Mouse (Mus musculus) spleen, adult 12 weeks (tissue): ENCODE results near the gene Pbx2.
A peak's percentile ranks its signal among the peaks of the same experiment; 100 is the strongest.

Experiments used
- DNase-seq: peaks from one replicate; pipeline ENCODE4 v3.0.0; 2022; ENCODE audit warnings: low spot score

Pbx2 gene

DNA sequence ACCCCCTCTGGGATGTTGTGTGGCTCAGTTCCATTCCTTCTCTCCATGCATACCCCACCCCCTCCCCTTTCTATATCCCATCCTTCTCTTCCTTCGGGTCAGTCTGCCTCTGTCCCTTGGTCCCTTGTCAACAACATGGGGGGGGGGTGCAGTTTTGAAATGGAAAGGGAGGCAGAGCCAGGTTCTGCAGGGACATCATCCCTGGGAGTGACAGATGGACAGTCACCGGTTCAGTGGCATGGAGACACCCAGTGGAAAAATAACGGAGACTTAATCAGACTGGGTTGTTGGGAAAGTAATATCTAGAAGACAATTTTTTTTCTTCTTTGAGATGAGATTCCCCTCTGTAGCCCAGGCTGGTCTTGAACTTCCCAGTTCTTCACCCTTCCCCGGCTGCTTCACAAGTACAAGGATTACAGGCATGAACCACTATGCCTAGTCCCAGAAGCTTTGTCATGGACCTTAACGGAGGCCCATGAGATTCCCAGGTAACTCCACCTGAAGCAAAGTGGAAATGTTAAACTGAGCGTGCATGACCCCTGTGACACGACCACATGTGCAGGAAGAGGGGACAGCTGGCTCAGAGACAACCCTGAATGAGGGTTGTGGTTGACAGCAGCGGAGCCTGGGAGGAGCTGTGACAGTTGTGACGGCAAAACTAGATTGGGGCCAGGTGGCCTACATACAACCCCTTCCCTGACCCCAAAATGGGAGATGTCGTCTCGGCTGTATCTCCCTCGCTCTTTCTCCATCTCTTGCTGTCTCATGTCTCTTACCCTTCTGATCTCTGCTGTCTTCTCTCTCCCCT lies 38.9 kb downstream of the Pbx2 start:
- DNase-seq: no peak

DNA sequence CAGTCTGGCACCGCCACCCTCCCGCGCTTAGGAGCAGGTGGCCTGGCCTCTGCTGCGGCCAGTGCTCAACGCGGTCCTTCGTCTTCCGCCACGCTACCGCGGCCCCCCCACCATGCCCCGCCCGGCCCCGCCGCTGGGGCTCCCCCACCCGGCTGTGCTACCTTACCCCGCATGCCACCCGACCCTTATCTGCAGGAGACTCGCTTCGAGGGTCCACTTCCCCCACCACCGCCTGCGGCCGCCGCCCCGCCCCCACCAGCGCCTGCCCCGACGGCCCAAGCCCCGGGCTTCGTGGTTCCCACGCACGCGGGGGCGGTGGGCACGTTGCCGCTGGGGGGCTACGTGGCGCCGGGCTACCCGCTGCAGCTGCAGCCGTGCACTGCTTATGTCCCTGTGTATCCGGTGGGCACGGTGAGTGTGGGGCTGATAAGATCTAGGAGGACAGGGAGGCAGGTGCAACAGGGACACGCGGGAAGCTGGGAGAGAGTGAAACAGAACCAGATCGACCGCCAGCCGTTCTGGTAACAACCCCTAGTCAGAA lies 39.8 kb downstream of the Pbx2 start:
- no peak for DNase-seq

DNA sequence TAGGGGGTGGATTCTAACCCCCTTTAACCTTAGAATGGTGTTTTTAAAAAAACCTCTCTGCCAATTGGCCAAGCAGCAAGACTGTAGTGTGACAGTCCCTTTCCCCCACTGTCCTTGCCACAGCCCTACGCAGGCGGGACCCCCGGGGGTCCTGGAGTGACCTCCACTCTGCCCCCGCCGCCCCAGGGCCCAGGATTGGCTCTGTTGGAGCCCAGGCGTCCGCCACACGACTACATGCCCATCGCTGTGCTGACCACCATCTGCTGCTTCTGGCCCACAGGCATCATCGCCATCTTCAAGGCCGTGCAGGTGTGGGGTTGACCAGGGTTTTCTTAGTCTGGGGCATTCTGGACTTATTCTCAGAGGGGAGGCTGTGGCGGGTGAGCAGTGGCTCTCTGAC lies 40.6 kb downstream of the Pbx2 start:
- no peak for DNase-seq

GRCm38 (mm10) chr17:34632261-34632691 lies 41.2 kb downstream of the Pbx2 start:
- peak; percentile 42 for DNase-seq

DNA sequence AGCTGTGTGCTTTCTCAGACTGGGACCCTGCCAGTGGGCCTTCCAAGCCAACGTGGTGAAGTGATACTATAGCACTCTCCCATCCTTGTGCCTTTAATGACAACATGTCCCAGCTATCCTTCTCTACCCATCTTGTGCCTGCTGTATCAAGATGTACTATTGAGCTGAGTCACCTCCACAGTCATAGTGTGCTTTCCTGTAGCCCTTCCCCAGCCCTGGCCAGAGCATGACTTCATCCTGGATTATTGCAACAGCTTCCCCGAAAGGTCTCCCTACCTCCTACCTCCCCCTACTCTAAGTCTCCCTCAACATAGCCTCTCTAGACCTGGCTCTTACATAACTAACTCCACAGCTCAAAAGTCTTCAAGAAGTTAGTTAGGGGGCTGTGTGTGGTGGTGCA lies 44.6 kb downstream of the Pbx2 start:
- no peak for DNase-seq

GRCm38 (mm10) chr17:34637459-34637858 lies 46.4 kb downstream of the Pbx2 start:
- DNase-seq: no peak

DNA sequence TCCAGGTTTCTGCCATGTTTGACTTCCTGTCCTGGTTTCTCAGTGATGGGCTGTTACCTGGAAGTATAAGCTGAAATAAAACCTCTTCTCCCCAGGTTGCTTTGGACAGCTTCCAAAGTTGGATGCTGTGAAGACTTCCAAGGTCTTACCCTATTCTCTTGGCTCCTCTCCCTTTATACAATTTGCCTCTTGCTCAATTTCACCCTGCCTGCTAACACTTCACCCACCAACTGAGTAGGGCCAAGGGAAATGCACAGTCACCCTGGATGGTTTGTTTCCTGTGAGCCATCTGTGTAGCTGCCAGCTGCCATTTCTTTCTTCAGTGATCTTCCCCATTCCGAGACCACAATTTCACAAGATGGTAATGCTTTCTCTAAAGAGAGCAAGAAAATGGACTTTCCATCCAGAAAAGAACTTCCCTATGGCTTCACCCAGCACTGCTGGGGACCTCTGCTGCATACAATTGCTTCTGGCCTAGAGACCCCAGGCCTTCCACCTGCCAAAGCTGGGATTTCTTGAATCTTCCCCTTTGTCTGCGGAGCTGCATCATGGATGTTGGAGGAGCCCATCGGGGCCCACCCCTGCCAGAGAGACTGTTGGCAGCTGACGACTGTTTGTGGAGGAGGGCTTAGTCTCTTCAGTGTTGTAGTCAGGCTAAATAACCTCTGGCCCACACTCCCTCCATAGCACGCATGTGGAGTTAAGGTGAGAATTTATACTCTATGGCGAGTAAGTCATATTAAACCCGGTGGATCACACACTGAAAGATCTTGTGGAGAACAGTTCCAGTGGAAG lies 48.6 kb downstream of the Pbx2 start:
- DNase-seq: no peak

GRCm38 (mm10) chr17:34640778-34641601 lies 49.9 kb downstream of the Pbx2 start:
- DNase-seq: no peak

DNA sequence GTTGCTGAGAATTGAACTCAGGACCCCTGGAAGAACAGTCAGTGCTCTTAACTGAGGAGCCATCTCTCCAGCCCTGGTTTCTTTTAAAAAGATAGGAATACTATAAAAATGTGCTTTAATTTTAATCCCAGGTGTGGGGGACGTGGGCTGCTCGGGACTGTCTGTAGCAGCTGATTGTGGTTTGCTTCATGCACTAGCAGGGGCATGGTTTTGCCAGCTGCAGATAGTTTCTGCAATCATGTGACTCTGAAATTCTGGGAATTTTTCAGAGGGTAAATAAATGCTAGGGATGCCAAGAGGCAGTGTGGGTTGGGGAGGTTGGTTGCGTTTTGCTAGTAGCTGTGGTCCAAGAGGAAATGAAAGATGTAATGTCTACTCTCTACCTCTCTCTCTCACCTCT lies 50.9 kb downstream of the Pbx2 start:
- no peak for DNase-seq

- DNase-seq: no peak
Observed at GRCm38 (mm10) chr17:34643379-34643778, 52.3 kb downstream of the Pbx2 start.

- DNase-seq: no peak
Observed at GRCm38 (mm10) chr17:34643944-34644343, 52.9 kb downstream of the Pbx2 start.

DNA sequence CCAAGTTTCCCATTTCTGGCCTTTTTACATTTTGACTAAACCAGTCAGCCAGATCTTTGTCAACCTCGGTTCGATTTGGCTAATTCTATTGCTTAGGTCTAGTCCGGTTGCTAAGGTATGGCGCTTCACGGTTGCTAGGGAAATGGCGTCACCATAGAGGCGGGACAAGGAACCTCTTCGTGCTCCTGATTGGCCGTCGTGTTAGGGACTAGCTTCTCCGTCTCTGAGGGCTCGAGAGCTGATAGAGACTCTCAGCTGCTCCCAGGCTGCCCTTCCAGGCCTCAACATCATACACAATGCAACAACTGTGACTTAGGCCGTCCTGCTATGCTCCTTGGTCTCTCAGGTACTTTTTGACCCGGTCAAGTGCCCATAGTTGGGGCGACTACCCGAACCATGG lies 53.5 kb downstream of the Pbx2 start, which contains the start of gene Fkbpl:
Gene Fkbpl (plus strand): TSS at position 157 of the 400 bp plus-strand sequence.
- peak; percentile 83 for DNase-seq

DNA sequence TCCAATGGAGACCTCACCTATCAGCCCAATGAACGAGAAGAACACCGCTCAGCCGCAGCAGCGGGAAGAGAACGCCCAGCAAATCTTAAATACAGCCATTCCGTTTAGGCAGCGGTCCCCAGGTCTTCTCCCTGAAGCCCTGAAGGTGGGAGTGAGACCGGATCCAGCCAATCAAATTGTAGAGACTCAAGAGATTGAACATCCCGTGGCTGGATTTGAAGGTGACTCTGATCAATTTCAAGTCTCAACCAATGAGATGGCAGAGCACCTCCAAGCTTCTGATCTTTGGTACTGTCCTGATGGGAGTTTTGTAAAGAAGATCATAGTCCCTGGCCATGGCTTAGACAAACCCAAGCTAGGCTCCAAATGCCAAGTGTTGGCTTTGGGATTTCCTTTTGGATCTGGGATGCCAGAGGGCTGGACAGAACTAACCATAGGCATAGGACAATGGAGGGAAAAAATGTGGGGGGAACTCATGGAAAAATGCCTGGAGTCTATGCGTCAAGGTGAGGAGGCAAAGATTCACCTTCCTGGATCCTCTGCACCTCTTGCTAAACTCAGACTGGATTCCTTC lies 54.3 kb downstream of the Pbx2 start:
- no peak for DNase-seq

DNA sequence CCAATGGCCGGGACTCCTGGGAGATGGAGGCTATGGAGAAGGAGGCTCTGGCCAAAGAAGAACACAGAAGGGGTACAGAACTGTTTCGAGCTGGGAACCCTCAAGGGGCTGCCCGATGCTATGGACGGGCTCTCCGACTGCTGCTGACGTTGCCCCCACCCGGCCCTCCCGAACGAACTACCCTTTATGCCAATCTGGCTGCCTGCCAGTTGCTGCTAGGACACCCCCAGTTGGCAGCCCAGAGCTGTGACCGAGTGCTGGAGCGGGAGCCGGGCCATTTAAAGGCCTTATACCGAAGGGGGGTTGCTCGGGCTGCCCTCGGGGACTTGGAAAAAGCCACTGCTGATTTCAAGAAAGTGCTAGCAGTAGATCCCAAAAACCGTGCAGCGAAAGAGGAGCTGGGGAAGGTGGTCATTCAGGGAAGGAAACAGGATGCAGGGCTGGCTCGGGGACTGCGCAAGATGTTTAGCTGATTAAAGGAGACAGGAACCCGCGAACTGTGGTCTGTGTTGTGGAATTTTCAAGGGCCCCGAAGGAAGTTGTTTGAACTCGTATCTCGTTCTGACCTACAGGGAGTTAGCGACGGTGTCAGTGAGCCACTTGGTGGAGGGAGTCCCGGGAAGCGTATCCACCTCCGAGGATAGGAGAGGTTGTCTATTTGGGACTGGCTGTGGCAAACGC lies 54.9 kb downstream of the Pbx2 start:
- DNase-seq: no peak
